Mouse (Mus musculus) heart, embryonic 12.5 days (tissue): ENCODE results near the gene Cdc42ep2. TPM values are rescaled to one million over a fixed set of nuclear protein-coding genes. Genes with fewer than 3 reads are reported as not detected.
A peak's percentile ranks its signal among the peaks of the same experiment; 100 is the strongest.

Experiments used
- ATAC-seq: fragments of 200-750 bp; cut with Nextera tagmentation; 2 replicates; pipeline ENCODE4 v1.8.0; 2017; ENCODE audit warnings: moderate TSS enrichment, moderate library complexity; ENCODE audit not compliant: insufficient number of reproducible peaks, low FRiP score
- H3K27ac ChIP-seq: fragments of 300-500 bp; sonication (generic); 2 replicates; pipeline ENCODE4 v1.5.1; 2016; ENCODE audit warnings: mild to moderate bottlenecking, moderate library complexity; ENCODE audit not compliant: poor library complexity, severe bottlenecking
- H3K27me3 ChIP-seq: fragments of 300-500 bp; sonication (generic); replicated peaks from 2 replicates; pipeline ENCODE4 v1.6.1; 2016; ENCODE audit warnings: mild to moderate bottlenecking, moderate library complexity
- H3K36me3 ChIP-seq: fragments of 300-500 bp; sonication (generic); 2 replicates; pipeline ENCODE4 v1.6.1; 2016; ENCODE audit warnings: mild to moderate bottlenecking, moderate library complexity
- H3K4me1 ChIP-seq: fragments of 300-500 bp; sonication (generic); replicated peaks from 2 replicates; pipeline ENCODE4 v1.6.1; 2016; ENCODE audit warnings: mild to moderate bottlenecking
- H3K4me2 ChIP-seq: fragments of 300-500 bp; sonication (generic); 2 replicates; pipeline ENCODE4 v1.6.1; 2016; ENCODE audit warnings: mild to moderate bottlenecking, moderate library complexity
- H3K4me3 ChIP-seq: fragments of 300-500 bp; sonication (generic); 2 replicates; pipeline ENCODE4 v1.5.1; 2016; ENCODE audit warnings: mild to moderate bottlenecking
- H3K9ac ChIP-seq: fragments of 300-500 bp; sonication (generic); 2 replicates; pipeline ENCODE4 v1.6.1; 2016; ENCODE audit warnings: mild to moderate bottlenecking, moderate library complexity
- H3K9me3 ChIP-seq: fragments of 300-500 bp; sonication (generic); replicated peaks from 2 replicates; pipeline ENCODE4 v1.6.1; 2016; ENCODE audit warnings: mild to moderate bottlenecking, moderate library complexity
- WGBS: fragments of 180-500 bp; shearing (Covaris S2); methylation state at CpG from one replicate; pipeline ENCODE4 v1.1.7; 2016; 5-methylcytosine and 5-hydroxymethylcytosine counted together
- polyA plus RNA-seq: library from polyadenylated mRNA; unstranded; fragments of >200 nt; fragmentation: Nextera tagmentation; extraction: Ambion mirVana; gene quantifications from 2 replicates; pipeline ENCODE4 v1.2.1, GENCODE M21; 2016

Gene Cdc42ep2
- polyA plus RNA-seq, 1 experiment from 2014 or later = 7.3 TPM

DNA sequence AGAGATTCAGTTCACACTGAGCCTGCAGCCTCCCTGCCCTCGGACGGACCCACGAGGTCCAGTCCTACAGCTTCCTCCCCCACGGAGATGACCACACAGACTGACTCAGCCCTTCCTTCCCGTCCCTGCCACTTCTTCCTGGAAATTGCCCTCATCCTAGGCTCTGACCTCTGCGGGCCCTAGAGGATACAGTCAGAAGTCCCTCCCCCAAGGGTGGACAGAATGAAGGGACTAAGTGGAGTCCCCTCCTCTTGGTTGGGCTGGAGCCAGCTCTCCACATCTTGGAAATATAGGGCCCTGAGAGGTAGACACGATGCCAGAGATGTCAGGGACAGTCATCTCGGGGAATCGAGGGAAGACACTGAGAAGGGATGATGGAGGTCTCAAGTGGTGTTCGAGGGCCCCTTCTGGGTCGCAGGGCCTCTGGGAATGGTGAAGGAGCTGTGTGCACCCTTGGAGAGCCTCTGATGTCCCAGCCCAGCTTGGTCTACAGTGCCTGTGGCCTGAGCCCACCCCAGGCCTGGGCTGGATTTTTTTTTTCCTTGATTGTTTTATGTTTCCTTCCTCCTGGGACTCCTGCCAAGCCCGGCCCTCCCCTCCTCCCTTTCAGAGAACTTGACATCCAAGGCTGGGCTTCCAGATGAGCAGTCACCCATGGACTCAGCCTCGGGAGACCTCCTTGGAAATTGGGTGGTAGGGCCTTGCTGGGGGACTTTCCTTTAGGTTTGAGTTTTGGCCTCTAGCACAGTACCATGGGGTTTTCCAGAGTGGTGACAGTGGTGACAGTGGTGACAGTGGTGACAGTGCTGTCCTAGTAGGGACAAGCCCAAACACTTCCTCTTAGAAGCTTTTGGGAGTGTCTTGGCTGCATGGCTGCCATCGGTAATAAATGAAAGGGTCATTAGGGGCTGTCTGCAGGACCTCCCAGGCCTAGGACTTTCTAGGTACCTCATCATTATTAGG is 5.3 kb upstream of the Cdc42ep2 start:
- H3K4me1 ChIP-seq = peaks cover 38% of the 10 kb centered on the region
- 50% methylated on average over 14 of the region's 14 CpGs for WGBS
- no peaks in the 10 kb centered on the region for H3K27me3 ChIP-seq
- no peak overlapping the region for H3K4me2 ChIP-seq
- no peaks in the 10 kb centered on the region for H3K9me3 ChIP-seq
- H3K9ac ChIP-seq = no peak overlapping the region
- ATAC-seq = 0 out of 2 replicates have a peak, but pooled peaks have one; percentile 29
- no peak overlapping the region for H3K4me3 ChIP-seq
- peak overlapping the region; percentile 37 for H3K27ac ChIP-seq
- H3K36me3 ChIP-seq = no peaks in the 10 kb centered on the region

DNA sequence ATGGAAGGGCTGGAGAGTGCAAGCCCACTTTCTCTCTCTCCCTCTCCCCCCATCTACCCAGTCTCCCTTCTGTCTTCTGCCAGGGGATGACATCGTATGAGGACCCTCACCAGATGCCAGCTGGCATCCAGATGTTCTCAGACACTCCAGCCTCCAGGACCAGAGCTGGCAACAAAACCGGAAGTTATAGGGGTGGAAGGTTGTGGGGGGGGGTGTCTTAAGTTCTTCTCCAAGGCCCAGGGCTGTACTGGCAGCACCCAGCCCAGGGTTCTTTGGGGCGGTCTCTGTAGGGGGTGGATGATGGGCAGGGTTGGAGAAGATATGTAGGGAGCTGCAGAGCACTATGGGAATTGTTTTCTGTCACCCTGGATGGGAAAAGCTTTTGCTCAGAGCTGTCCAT is 3.9 kb upstream of the Cdc42ep2 start:
- Histone ChIP-seq H3K9me3 (no peaks in the 10 kb centered on the region), H3K9ac (no peak overlapping the region), H3K27me3 (no peaks in the 10 kb centered on the region), H3K36me3 (no peaks in the 10 kb centered on the region), H3K4me1 (peaks cover 32% of the 10 kb centered on the region), H3K27ac (no peak overlapping the region), H3K4me2 (no peak overlapping the region), H3K4me3 (no peak overlapping the region)
- ATAC-seq = no peak
- 58% methylated on average over 3 of the region's 3 CpGs for WGBS

DNA sequence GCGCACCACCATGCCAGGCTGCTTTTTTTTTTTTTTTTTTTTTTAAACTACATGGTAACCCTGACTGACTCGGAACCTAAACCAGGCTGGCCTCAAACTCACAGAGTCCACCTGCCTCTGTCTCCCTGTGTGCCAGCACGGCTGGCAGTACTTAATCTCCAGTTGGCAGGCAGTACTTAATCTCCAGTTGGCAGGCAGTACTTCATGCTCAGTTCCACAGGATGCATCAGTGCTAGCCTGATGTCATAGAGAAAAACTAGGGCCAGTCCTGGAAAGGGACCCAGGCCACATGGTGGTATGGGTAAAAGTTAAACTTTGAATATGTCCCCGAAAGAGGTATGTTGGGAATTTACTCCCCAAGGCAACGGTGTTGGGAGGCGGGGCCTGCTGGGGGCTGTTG is 3.5 kb upstream of the Cdc42ep2 start:
- Histone ChIP-seq H3K9ac (no peak overlapping the region), H3K4me2 (no peak overlapping the region), H3K36me3 (no peaks in the 10 kb centered on the region), H3K27ac (no peak overlapping the region), H3K27me3 (no peaks in the 10 kb centered on the region), H3K9me3 (no peaks in the 10 kb centered on the region), H3K4me3 (no peak overlapping the region), H3K4me1 (peaks cover 36% of the 10 kb centered on the region)
- 75% methylated on average over 6 of the region's 6 CpGs for WGBS
- ATAC-seq = no peak

DNA sequence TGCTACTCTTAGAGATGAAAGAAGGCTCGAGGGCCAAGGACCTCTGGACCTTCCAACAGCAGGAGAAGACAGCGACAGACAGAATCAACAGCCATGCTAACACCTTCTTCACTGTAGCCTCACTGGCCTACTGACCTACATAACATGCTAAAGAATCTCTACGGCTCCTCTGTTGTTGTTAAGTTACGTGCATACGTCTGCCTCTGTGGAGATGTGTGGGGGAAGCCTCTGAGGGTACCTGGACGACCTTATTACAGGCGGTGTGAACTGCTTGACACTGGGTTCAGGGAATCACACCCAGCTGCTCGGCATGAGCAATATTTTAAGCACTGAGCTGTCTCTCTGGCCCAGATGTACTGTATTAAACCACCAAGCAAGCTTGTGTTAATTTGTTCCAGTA is 2.9 kb upstream of the Cdc42ep2 start:
- Histone ChIP-seq H3K9me3 (no peaks in the 10 kb centered on the region), H3K27me3 (no peaks in the 10 kb centered on the region), H3K9ac (no peak overlapping the region), H3K4me2 (no peak overlapping the region), H3K4me3 (no peak overlapping the region), H3K4me1 (peaks cover 41% of the 10 kb centered on the region), H3K36me3 (no peaks in the 10 kb centered on the region), H3K27ac (no peak overlapping the region)
- 71% methylated on average over 8 of the region's 8 CpGs for WGBS
- ATAC-seq = no peak

DNA sequence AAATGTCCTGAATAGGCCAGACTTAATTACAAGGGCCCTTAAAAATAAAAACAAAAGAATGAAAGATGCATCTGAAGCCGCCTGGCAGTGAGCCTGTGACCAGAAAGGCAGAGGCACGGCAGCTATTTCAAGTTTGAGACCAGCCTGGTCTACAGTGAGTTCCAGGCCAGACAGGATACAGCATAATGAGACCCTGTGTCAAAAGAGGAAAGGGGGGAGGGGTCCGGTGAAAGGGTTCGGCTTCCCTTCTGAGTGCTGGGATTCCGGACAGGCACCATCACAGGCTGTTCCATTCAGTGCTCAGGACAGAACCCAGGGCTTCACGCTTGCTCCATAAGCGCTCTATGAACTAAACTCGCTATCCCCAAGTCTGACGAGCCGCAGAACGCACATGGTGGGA is 2.4 kb upstream of the Cdc42ep2 start:
- H3K4me2 ChIP-seq = no peak overlapping the region
- no peaks in the 10 kb centered on the region for H3K9me3 ChIP-seq
- no peak overlapping the region for H3K4me3 ChIP-seq
- H3K36me3 ChIP-seq = no peaks in the 10 kb centered on the region
- 75% methylated on average over 11 of the region's 11 CpGs for WGBS
- H3K9ac ChIP-seq = no peak overlapping the region
- peaks cover 46% of the 10 kb centered on the region for H3K4me1 ChIP-seq
- H3K27ac ChIP-seq = no peak overlapping the region
- H3K27me3 ChIP-seq = no peaks in the 10 kb centered on the region
- ATAC-seq = no peak

DNA sequence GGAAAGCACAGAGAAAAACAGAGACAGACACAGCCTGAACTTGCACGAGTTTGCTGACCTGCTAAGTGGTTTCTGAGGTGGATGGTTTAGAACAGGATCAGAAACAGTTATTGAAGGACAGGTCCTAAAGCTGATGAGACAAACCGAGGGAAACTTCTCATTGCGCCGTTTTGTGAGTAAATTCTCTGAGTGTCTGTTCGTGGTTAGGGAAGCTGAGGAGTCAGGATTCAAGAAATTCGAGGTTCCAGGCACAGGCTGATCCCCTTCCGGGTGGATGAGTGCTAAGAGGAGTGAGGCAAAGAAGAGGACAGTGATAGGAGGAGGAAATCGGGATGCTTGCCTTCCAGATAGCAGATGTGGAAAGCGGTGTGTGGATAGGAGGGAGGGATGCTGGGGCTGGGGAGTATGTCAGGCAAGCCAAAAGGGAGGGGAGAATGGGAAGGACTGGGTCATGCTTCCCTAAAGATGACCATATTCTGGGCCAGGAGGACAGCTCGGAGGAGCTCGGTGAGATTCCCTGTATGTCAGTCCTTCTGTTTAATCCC is 767 bp upstream of the Cdc42ep2 start:
- Histone ChIP-seq H3K4me2 (peak overlapping the region; percentile 91), H3K9ac (peak overlapping the region; percentile 38; the same call in 1 of the 2 replicates), H3K36me3 (no peaks in the 10 kb centered on the region), H3K27me3 (no peaks in the 10 kb centered on the region), H3K27ac (peak overlapping the region; percentile 47; the same call in 1 of the 2 replicates), H3K4me3 (peak overlapping the region; percentile 70), H3K4me1 (peaks cover 53% of the 10 kb centered on the region), H3K9me3 (no peaks in the 10 kb centered on the region)
- no peak for ATAC-seq
- 21% methylated on average over 11 of the region's 11 CpGs for WGBS

DNA sequence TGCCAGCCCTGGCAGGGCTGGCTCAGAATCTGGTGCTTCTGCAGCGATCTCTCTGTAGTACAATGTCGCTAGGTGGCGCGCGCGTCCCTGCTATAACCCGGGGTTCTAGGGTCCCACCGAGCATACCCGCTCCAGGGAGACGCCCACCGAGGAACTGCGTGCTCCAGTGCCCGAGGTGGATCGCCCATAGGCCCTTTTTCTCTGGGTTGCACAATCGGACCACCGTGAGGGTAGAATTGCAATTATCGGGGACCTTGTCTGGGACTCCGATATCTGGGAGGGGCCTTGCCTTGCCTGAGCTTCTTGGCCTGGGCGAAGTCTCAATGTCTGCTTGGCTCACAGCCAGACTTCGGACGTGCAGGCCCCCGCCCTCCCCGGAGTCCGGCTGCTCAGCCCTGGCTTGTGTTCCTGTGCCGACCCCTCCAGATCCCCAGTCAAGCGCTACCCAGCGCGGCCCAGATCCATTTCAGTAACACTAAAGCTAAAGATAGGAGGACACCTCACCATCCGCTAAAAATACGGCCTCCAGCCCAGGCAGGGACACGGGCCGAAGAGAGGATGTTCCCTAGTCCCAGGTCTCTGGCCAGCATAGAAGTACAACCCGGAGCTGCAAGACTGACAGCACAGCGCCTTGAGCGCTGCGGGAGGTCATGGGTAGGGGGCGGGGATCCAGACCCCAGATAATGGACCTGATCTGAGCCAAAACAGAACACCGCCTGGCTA is 465 bp downstream of the Cdc42ep2 start:
- Histone ChIP-seq H3K27ac (peak overlapping the region; percentile 86), H3K9ac (peak overlapping the region; percentile 76), H3K9me3 (no peaks in the 10 kb centered on the region), H3K4me3 (peak overlapping the region; percentile 70), H3K27me3 (no peaks in the 10 kb centered on the region), H3K36me3 (peaks cover 2% of the 10 kb centered on the region; the same call in 1 of the 2 replicates), H3K4me2 (peak overlapping the region; percentile 91), H3K4me1 (peaks cover 41% of the 10 kb centered on the region)
- ATAC-seq = peak; percentile 79
- WGBS = under 1% methylated on average over 38 of the region's 38 CpGs

DNA sequence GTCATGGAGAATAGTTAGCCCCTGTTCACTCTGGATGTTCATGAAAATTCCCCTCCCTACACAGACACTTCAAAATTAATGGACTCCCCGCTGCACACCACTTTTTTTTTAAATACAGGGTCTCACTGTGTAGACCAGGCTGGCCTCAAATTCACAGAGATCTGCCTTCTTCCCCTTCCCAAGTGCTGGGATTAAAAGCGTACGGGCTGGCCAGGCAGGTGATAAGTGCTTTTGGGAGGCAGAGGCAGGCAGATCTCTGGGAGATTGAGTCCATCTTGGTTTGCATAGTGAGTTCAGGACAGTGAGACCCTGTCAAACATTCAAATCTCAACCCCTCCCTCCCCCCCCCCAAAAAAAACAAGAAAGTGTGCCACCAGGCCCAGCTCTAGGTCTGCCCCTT is 1.7 kb downstream of the Cdc42ep2 start:
- Histone ChIP-seq H3K36me3 (peaks cover 11% of the 10 kb centered on the region), H3K27me3 (no peaks in the 10 kb centered on the region), H3K9ac (peak overlapping the region; percentile 11; the same call in 1 of the 2 replicates), H3K27ac (no peak overlapping the region), H3K9me3 (no peaks in the 10 kb centered on the region), H3K4me1 (peaks cover 34% of the 10 kb centered on the region), H3K4me2 (peak overlapping the region; percentile 91), H3K4me3 (peak overlapping the region; percentile 10)
- no peak for ATAC-seq
- WGBS = 86% methylated on average over 3 of the region's 3 CpGs

DNA sequence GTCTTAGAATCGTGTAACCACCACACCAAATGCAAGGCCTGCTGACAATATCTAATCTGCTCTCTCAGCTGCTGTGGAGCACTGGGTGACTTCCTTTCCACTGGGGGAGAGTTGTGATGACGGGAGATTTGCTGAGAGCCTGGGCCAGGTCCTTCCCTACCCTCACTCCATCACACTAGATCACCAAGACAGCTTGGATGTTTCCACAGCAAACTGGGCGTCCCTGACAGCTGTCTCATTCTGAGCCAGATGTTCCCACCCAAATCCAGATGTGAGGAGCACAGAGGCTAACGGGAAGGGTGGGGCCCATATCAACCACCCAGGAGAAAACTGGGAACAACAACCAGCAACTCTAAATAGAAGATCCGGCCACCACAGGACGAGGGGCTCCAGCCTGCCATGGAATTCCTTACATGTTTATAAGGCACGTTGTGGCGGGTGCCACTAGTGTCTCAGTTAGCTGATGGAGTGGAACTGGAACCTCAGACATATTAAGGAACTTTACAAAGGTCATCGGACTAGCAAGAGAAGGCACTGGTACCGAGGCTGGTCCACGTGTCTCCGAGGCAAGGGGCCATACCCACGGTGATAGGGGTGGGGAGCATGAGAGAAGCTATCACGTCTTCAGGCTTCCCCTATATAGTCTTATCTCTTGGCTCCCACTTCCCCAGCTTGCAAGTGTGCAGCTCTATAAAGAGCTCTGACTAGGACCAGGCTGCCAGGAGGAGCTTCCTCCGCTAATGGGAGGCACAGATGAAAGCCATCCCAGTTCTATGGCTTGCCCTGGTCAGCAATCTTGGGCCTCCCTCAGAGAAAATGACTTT is 2.3 kb downstream of the Cdc42ep2 start:
- WGBS = 40% methylated on average over 15 of the region's 15 CpGs
- H3K27me3 ChIP-seq = no peaks in the 10 kb centered on the region
- no peaks in the 10 kb centered on the region for H3K9me3 ChIP-seq
- no peak overlapping the region for H3K27ac ChIP-seq
- H3K9ac ChIP-seq = peak overlapping the region; percentile 11; the same call in 1 of the 2 replicates
- peak overlapping the region; percentile 10 for H3K4me3 ChIP-seq
- H3K36me3 ChIP-seq = peaks cover 17% of the 10 kb centered on the region
- H3K4me2 ChIP-seq = peak overlapping the region; percentile 91
- no peak for ATAC-seq
- H3K4me1 ChIP-seq = peaks cover 34% of the 10 kb centered on the region

DNA sequence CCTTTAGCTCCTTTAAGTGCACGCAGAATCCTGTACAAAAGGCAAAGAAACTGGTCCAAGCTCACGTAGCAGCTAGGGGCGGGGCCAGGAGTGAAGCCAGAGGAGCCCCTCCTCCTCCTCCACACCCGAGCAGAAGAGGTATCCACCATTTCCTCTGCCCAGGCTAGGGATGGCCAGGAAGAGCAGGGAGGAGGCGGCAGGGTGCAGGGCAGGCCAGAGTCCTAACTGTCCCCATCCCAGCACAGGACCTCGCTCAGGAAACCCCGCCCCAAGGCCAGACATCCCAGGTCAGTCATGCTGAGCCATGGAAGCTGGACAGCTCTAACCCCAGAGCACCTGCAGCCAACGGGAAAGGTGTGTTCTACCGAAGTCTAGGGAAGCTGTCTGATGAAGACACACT is 2.9 kb downstream of the Cdc42ep2 start:
- Histone ChIP-seq H3K9ac (peak overlapping the region; percentile 39), H3K36me3 (peaks cover 23% of the 10 kb centered on the region), H3K9me3 (no peaks in the 10 kb centered on the region), H3K4me1 (peaks cover 34% of the 10 kb centered on the region), H3K27ac (no peak overlapping the region), H3K27me3 (no peaks in the 10 kb centered on the region), H3K4me3 (peak overlapping the region; percentile 10), H3K4me2 (peak overlapping the region; percentile 91)
- no peak for ATAC-seq
- 24% methylated on average over 9 of the region's 9 CpGs for WGBS
